Mouse (Mus musculus): ENCODE results near the gene Nol11.

GRCm38 (mm10) chr11:107225301-107225700, 36.1 kb upstream of the Nol11 start:
- TF ChIP-seq CTCF (conservative IDR thresholded peaks at IDR 0.05 in 1 of 2, IDR thresholded peaks at IDR 0.05 in 1 of 2; ENCODE audit: low read depth in 2 of 2, low read length in 2 of 2) = no peak
- no peak for TF ChIP-seq EP300 (IDR thresholded peaks at IDR 0.05; ENCODE audit: low read length)
- no peak for TF ChIP-seq POLR2A (IDR thresholded peaks at IDR 0.05; ENCODE audit: low read depth, low read length)
- TF ChIP-seq NRF1 (IDR thresholded peaks at IDR 0.05; ENCODE audit: low read depth, low read length) = no peak
